Mouse (Mus musculus): Measurements from ENCODE around the gene Kcnma1.

GRCm38 (mm10) chr14:23848529-23849141 is 165.7 kb downstream of the Kcnma1 start:
- TF ChIP-seq CTCF (IDR thresholded peaks at IDR 0.05; ENCODE audit: extremely low read depth, insufficient read depth, insufficient read length, insufficient replicate concordance) (no peak), POLR2A (IDR thresholded peaks at IDR 0.05; ENCODE audit: low read depth, low read length) (no peak)
